In the genomic region with DNA sequence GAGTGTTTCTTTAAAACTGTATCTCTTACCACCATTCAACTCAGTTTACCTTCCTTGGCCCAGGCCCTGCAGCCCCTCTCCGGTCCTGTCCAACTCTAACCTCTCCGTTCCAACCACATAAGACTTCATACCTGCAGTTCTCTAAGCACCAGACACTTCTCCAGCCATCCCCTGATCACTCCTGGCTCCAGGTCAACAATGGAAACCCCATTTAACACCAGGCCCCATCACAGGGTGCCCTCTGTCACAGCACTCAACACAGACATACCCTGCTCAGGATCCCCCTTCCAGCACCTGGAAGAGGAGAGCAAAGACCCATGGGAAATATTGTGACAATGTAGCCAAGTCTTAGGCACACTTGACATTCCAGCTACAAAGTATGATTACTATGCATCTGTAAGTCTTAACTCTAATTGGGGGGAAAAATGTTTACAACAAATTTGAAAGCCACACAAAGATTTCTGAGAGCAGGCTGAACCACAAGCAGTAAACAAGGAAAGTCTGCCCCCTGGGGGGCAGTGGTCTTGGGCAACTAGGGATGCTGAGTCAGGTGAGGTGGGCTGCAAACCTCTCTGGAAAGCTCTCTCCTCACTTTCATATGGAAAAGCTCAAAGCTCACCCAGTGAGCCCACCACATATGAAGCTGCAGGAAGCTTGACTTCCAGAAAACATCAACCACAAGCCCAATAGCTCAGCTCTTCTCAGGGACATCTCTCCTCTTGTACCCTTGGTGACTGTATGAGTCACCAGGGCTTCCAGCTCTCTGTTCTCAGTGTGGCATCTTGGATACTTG, we compare ENCODE assay signal across 7 mouse cellular contexts. TPM values are rescaled to one million over a fixed set of nuclear protein-coding genes. Genes with fewer than 3 reads are reported as not detected.
A peak's percentile ranks its signal among the peaks of the same experiment; 100 is the strongest.
DNase-seq lines count a peak whose midpoint lies in the region; ATAC-seq and TF ChIP-seq lines count a peak whose summit lies in the region.

No protein-coding gene starts in this region.

- no peak for ATAC-seq in limb, embryonic 12.5 days (ENCODE audit: insufficient number of reproducible peaks, insufficient read depth, low FRiP score, low TSS enrichment, low read depth)
- ATAC-seq in neural tube, embryonic 14.5 days (ENCODE audit: low read depth), result no peak
- ATAC-seq in megakaryocyte-erythroid progenitor cell, adult 5-6 weeks (replicated peaks; ENCODE audit: low FRiP score, low TSS enrichment, poor library complexity, severe bottlenecking), result no peak

- DNase-seq in NIH3T3 (ENCODE audit: low read depth), result peak; percentile 78
- DNase-seq in heart, postnatal 10 days, result peak; percentile 57 to 70
- no peak for DNase-seq in urinary bladder, postnatal 36 days (ENCODE audit: low spot score in 2 of 2)

- H3K4me2 ChIP-seq in limb, embryonic 12.5 days, result peak overlapping the region; percentile 95
- H3K4me2 ChIP-seq in neural tube, embryonic 14.5 days (ENCODE audit: low read depth, low read length), result peak overlapping the region; percentile 87

- peaks cover 24% of the 10 kb centered on the region for H3K27me3 ChIP-seq in E14TG2a.4 (ENCODE audit: insufficient read depth, low read length)
- H3K27me3 ChIP-seq in limb, embryonic 12.5 days, result no peaks in the 10 kb centered on the region
- no peaks in the 10 kb centered on the region for H3K27me3 ChIP-seq in neural tube, embryonic 14.5 days (ENCODE audit: control insufficient read depth, insufficient read depth, low read length)

- intact Hi-C loops in heart, postnatal 10 days (cut with DNase I), result loop anchor here (1.0 to 2.0 kb wide), 4 partner anchors 19 to 109 kb away; no protein-coding TSS in a partner anchor

- H3K9me3 ChIP-seq in E14TG2a.4 (ENCODE audit: low read length), result no peaks in the 10 kb centered on the region
- no peaks in the 10 kb centered on the region for H3K9me3 ChIP-seq in limb, embryonic 12.5 days
- no peaks in the 10 kb centered on the region for H3K9me3 ChIP-seq in neural tube, embryonic 14.5 days (ENCODE audit: control insufficient read depth, low read length)

- H3K4me1 ChIP-seq in E14TG2a.4 (replicated peaks; ENCODE audit: low read depth, low read length), result peaks cover 80% of the 10 kb centered on the region
- H3K4me1 ChIP-seq in limb, embryonic 12.5 days (replicated peaks), result peaks cover 64% of the 10 kb centered on the region
- peaks cover 15% of the 10 kb centered on the region for H3K4me1 ChIP-seq in neural tube, embryonic 14.5 days (ENCODE audit: control insufficient read depth, insufficient read depth, low read length)

- 93% methylated on average over 2 of the region's 2 CpGs for WGBS in limb, embryonic 12.5 days
- 93% methylated on average over 2 of the region's 2 CpGs for WGBS in neural tube, embryonic 14.5 days

- H3K36me3 ChIP-seq in E14TG2a.4 (ENCODE audit: insufficient read depth, low read length), result peaks cover 18% of the 10 kb centered on the region
- H3K36me3 ChIP-seq in limb, embryonic 12.5 days, result peaks cover 8% of the 10 kb centered on the region
- no peaks in the 10 kb centered on the region for H3K36me3 ChIP-seq in neural tube, embryonic 14.5 days (ENCODE audit: control insufficient read depth, insufficient read depth, low read length)

- H3K27ac ChIP-seq in limb, embryonic 12.5 days, result no peak overlapping the region
- no peak overlapping the region for H3K27ac ChIP-seq in neural tube, embryonic 14.5 days (ENCODE audit: low read depth, low read length)

- H3K9ac ChIP-seq in limb, embryonic 12.5 days (replicated peaks), result peak overlapping the region; percentile 88
- peak overlapping the region; percentile 75 for H3K9ac ChIP-seq in neural tube, embryonic 14.5 days (replicated peaks; ENCODE audit: low read depth, low read length)

- peak overlapping the region; percentile 91 for H3K4me3 ChIP-seq in E14TG2a.4 (replicated peaks; ENCODE audit: low read length)
- peak overlapping the region; percentile 61 for H3K4me3 ChIP-seq in limb, embryonic 12.5 days (replicated peaks)
- peak overlapping the region; percentile 72 for H3K4me3 ChIP-seq in neural tube, embryonic 14.5 days (ENCODE audit: low read depth, low read length)

- 0 out of 2 replicates have a peak, but pooled peaks have one; percentile 11 for TF ChIP-seq CTCF in E14TG2a.4 (conservative IDR thresholded peaks at IDR 0.05; ENCODE audit: low read length)

RNA-seq across cellular contexts. Expression of a gene that starts 4.5 kb away (rescaled TPM):
- 10 to 100 TPM; 67.9 to 71.6 TPM for total RNA-seq in heart, postnatal 10 days (2021)
- 6.6 and 8.3 TPM in 2 replicates for polyA plus RNA-seq in limb, embryonic 12.5 days (2016; fragmentation: Nextera tagmentation; extraction: Ambion mirVana)
- polyA plus RNA-seq in neural tube, embryonic 14.5 days (2014; fragmentation: Nextera tagmentation; extraction: Ambion mirVana), result 4.4 and 6.2 TPM in 2 replicates
- total RNA-seq in megakaryocyte-erythroid progenitor cell, adult 5-6 weeks (2014; fragmentation: Nextera tagmentation), result 3.3 and 7.8 TPM in 2 replicates
- 0.50 and 8.9 TPM in 2 replicates for total RNA-seq in megakaryocyte-erythroid progenitor cell, adult 5-6 weeks (2017)

Comparison
In these comparisons a context has a peak if more than half of its experiments do, and no peak if none do; other contexts are left out.
1. DNase-seq: peak in NIH3T3 (single experiment) and heart, postnatal 10 days (2 of 2); none in urinary bladder, postnatal 36 days (0 of 2).
2. RNA of a gene that starts 4.5 kb away (total RNA-seq): 67.9 to 71.6 TPM in heart, postnatal 10 days; 0.50 to 8.9 TPM in megakaryocyte-erythroid progenitor cell, adult 5-6 weeks; every median in the first group is over 4 times any median in the second.
3. Peak in every context shown above with its lines, with median percentiles within 50 percentile points of each other: H3K4me3 ChIP-seq.